Mouse (Mus musculus): ENCODE data around the gene Ddx41. TPM values are rescaled to one million over a fixed set of nuclear protein-coding genes. Genes with fewer than 3 reads are reported as not detected.

The Ddx41 gene
- total RNA-seq, 4 experiments from 2014 or later, result 44.5 to 55.2 (median 48.2) TPM

GRCm38 (mm10) chr13:55542891-55543290, 6.4 kb upstream of the Ddx41 start:
- DNase-seq (ENCODE audit: low spot score in 2 of 2), result no peak

- DNase-seq (ENCODE audit: low spot score in 2 of 2), result no peak
These were observed 4.5 kb upstream of the Ddx41 start for GRCm38 (mm10) chr13:55540933-55541332.

GRCm38 (mm10) chr13:55535796-55536193, 663 bp downstream of the Ddx41 start:
- no peak for DNase-seq (ENCODE audit: low spot score in 2 of 2)

GRCm38 (mm10) chr13:55535191-55535590, 1.3 kb downstream of the Ddx41 start:
- no peak for DNase-seq (ENCODE audit: low spot score in 2 of 2)

- DNase-seq (ENCODE audit: low spot score in 2 of 2), result no peak
These were observed 7.1 kb downstream of the Ddx41 start, which contains the start of gene Dok3 for GRCm38 (mm10) chr13:55529198-55529915. Gene Dok3 (minus strand): TSS chr13:55529296.

GRCm38 (mm10) chr13:55527834-55528772, 8.4 kb downstream of the Ddx41 start:
- no peak for DNase-seq (ENCODE audit: low spot score in 2 of 2)

- no peak for DNase-seq (ENCODE audit: low spot score in 2 of 2)
These were observed 9.2 kb downstream of the Ddx41 start for GRCm38 (mm10) chr13:55527212-55527611.

- no peak for DNase-seq (ENCODE audit: low spot score in 2 of 2)
These were observed 10.5 kb downstream of the Ddx41 start for GRCm38 (mm10) chr13:55525733-55526553.

- no peak for DNase-seq (ENCODE audit: low spot score in 2 of 2)
These were observed 12.4 kb downstream of the Ddx41 start for GRCm38 (mm10) chr13:55523951-55524600.

GRCm38 (mm10) chr13:55523278-55523677, 13.2 kb downstream of the Ddx41 start:
- no peak for DNase-seq (ENCODE audit: low spot score in 2 of 2)

- DNase-seq (ENCODE audit: low spot score in 2 of 2), result no peak
These were observed 13.7 kb downstream of the Ddx41 start for GRCm38 (mm10) chr13:55522730-55523129.

- no peak for DNase-seq (ENCODE audit: low spot score in 2 of 2)
These were observed 16.9 kb downstream of the Ddx41 start for GRCm38 (mm10) chr13:55519606-55520005.

GRCm38 (mm10) chr13:55516955-55517354, 19.5 kb downstream of the Ddx41 start:
- DNase-seq (ENCODE audit: low spot score in 2 of 2), result peak; percentile 71 to 91

- DNase-seq (ENCODE audit: low spot score in 2 of 2), result no peak
These were observed 22.6 kb downstream of the Ddx41 start for GRCm38 (mm10) chr13:55513828-55514227.

- peak; percentile 75 to 82 for DNase-seq (ENCODE audit: low spot score in 2 of 2)
These were observed 23.2 kb downstream of the Ddx41 start, which contains the start of gene Pdlim7 for GRCm38 (mm10) chr13:55513111-55513748. Gene Pdlim7 (minus strand): TSS chr13:55513676.

GRCm38 (mm10) chr13:55512379-55513031, 24.0 kb downstream of the Ddx41 start:
- DNase-seq (ENCODE audit: low spot score in 2 of 2), result no peak

GRCm38 (mm10) chr13:55511492-55511861, 25.0 kb downstream of the Ddx41 start:
- no peak for DNase-seq (ENCODE audit: low spot score in 2 of 2)

GRCm38 (mm10) chr13:55510668-55511491, 25.6 kb downstream of the Ddx41 start:
- DNase-seq (ENCODE audit: low spot score in 2 of 2), result no peak

- no peak for DNase-seq (ENCODE audit: low spot score in 2 of 2)
These were observed 26.2 kb downstream of the Ddx41 start for GRCm38 (mm10) chr13:55510332-55510667.

Measured in left cerebral cortex, adult 8-10 months (tissue).